Mouse (Mus musculus) olfactory bulb, adult 2 months (tissue): ENCODE data around the gene Galnt9. TPM values are rescaled to one million over a fixed set of nuclear protein-coding genes. Genes with fewer than 3 reads are reported as not detected.

Experiments
- H3K27ac ChIP-seq: fragments of 200-500 bp; 2 replicates; pipeline ENCODE4 v1.5.1; 2012; ENCODE audit warnings: low read depth, low read length; ENCODE audit not compliant: insufficient read depth
- H3K4me1 ChIP-seq: fragments of 200-500 bp; 2 replicates; pipeline ENCODE4 v1.6.1; 2012; ENCODE audit warnings: low read length; ENCODE audit not compliant: control insufficient read depth, insufficient read depth
- H3K4me3 ChIP-seq: fragments of 200-500 bp; 2 replicates; pipeline ENCODE4 v1.5.1; 2012; ENCODE audit warnings: mild to moderate bottlenecking, low read depth, low read length, moderate library complexity; ENCODE audit not compliant: insufficient read depth
- CTCF ChIP-seq: fragments of 200-500 bp; IDR thresholded peaks from 2 replicates; pipeline ENCODE4 v1.5.1; 2012; ENCODE audit warnings: low read depth, mild to moderate bottlenecking, low read length, moderate library complexity; ENCODE audit not compliant: insufficient read depth
- POLR2A ChIP-seq: fragments of 200-500 bp; IDR thresholded peaks from 2 replicates; pipeline ENCODE4 v1.6.1; 2012; ENCODE audit warnings: mild to moderate bottlenecking, low read depth, low read length, moderate library complexity; ENCODE audit not compliant: insufficient read depth
- WGBS: fragments of 180-500 bp; shearing (Covaris S2); methylation state at CpG from one replicate; pipeline ENCODE4 v1.1.7; 2018; 5-methylcytosine and 5-hydroxymethylcytosine counted together
- polyA plus RNA-seq: library from polyadenylated mRNA; stranded (reverse); fragments of >200 nt; gene quantifications from 2 replicates; pipeline ENCODE4 v1.2.4, GENCODE M21; 2012; ENCODE audit warnings: low replicate concordance; ENCODE audit not compliant: missing spikeins, insufficient read depth, insufficient read length

Gene Galnt9
- polyA plus RNA-seq, 1 experiment = not detected

- 70% methylated on average over 4 of the region's 4 CpGs for WGBS
These were observed 20.9 kb upstream of the Galnt9 start for GRCm38 (mm10) chr5:110523296-110523695.

GRCm38 (mm10) chr5:110525701-110526100 is 18.5 kb upstream of the Galnt9 start:
- Histone ChIP-seq H3K4me3 (no peak overlapping the region), H3K27ac (no peak overlapping the region), H3K4me1 (peaks cover 4% of the 10 kb centered on the region)
- WGBS = 71% methylated on average over 6 of the region's 6 CpGs
- TF ChIP-seq POLR2A (no peak), CTCF (no peak)

More at GRCm38 (mm10) chr5:110523296-110523695, 20.9 kb upstream of the Galnt9 start:
- TF ChIP-seq POLR2A = no peak
- TF ChIP-seq CTCF = no peak
- no peak overlapping the region for H3K27ac ChIP-seq
- H3K4me3 ChIP-seq = no peak overlapping the region
- H3K4me1 ChIP-seq = peaks cover 6% of the 10 kb centered on the region

- Histone ChIP-seq H3K4me3 (no peak overlapping the region), H3K4me1 (no peaks in the 10 kb centered on the region), H3K27ac (no peak overlapping the region)
- 72% methylated on average over 4 of the region's 4 CpGs for WGBS
- TF ChIP-seq POLR2A (no peak), CTCF (no peak)
These were observed 17.6 kb upstream of the Galnt9 start for GRCm38 (mm10) chr5:110526556-110526955.

- Histone ChIP-seq H3K27ac (no peak overlapping the region), H3K4me1 (no peaks in the 10 kb centered on the region), H3K4me3 (no peak overlapping the region)
- TF ChIP-seq POLR2A = no peak
- no peak for TF ChIP-seq CTCF
- 84% methylated on average over 4 of the region's 4 CpGs for WGBS
These were observed 13.1 kb upstream of the Galnt9 start for GRCm38 (mm10) chr5:110531091-110531490.

GRCm38 (mm10) chr5:110534402-110534801 is 9.8 kb upstream of the Galnt9 start:
- Histone ChIP-seq H3K4me3 (no peak overlapping the region), H3K4me1 (no peaks in the 10 kb centered on the region), H3K27ac (no peak overlapping the region)
- no peak for TF ChIP-seq POLR2A
- TF ChIP-seq CTCF = no peak
- WGBS = 75% methylated on average over 1 of the region's 1 CpGs

- WGBS = 94% methylated on average over 8 of the region's 8 CpGs
- no peaks in the 10 kb centered on the region; the same call in 1 of the 2 replicates for H3K4me1 ChIP-seq
- no peak overlapping the region for H3K4me3 ChIP-seq
- TF ChIP-seq CTCF = no peak
- TF ChIP-seq POLR2A = no peak
- no peak overlapping the region for H3K27ac ChIP-seq
These were observed 8.2 kb upstream of the Galnt9 start for GRCm38 (mm10) chr5:110535964-110536363.

GRCm38 (mm10) chr5:110540947-110541346 is 3.2 kb upstream of the Galnt9 start:
- Histone ChIP-seq H3K27ac (no peak overlapping the region), H3K4me3 (no peak overlapping the region), H3K4me1 (peaks cover 21% of the 10 kb centered on the region)
- WGBS = 49% methylated on average over 2 of the region's 2 CpGs
- TF ChIP-seq POLR2A = no peak
- TF ChIP-seq CTCF = no peak

- WGBS = 75% methylated on average over 6 of the region's 6 CpGs
- no peak overlapping the region for H3K27ac ChIP-seq
- H3K4me3 ChIP-seq = no peak overlapping the region
- H3K4me1 ChIP-seq = peaks cover 26% of the 10 kb centered on the region
- TF ChIP-seq CTCF (no peak), POLR2A (no peak)
These were observed 2.7 kb upstream of the Galnt9 start for GRCm38 (mm10) chr5:110541456-110541855.

- H3K27ac ChIP-seq = no peak overlapping the region
- peaks cover 39% of the 10 kb centered on the region for H3K4me1 ChIP-seq
- TF ChIP-seq CTCF (no peak), POLR2A (no peak)
- 1% methylated on average over 24 of the region's 24 CpGs for WGBS
- H3K4me3 ChIP-seq = peak overlapping the region; percentile 73
These were observed 525 bp downstream of the Galnt9 start for GRCm38 (mm10) chr5:110544691-110545069.

GRCm38 (mm10) chr5:110545311-110545710 is 1.2 kb downstream of the Galnt9 start:
- TF ChIP-seq POLR2A (no peak), CTCF (no peak)
- peaks cover 39% of the 10 kb centered on the region for H3K4me1 ChIP-seq
- 84% methylated on average over 7 of the region's 7 CpGs for WGBS
- H3K4me3 ChIP-seq = peak overlapping the region; percentile 73
- H3K27ac ChIP-seq = no peak overlapping the region
